Mouse (Mus musculus) kidney, postnatal 36 days (tissue): ENCODE measurements around the gene Lrrc32.

ENCODE experiments used
- DNase-seq, 2 experiments: peaks; one replicate each; pipeline ENCODE4 v3.0.0; 2021 to 2022; ENCODE audit warnings: mixed read lengths in 2 of 2

The Lrrc32 gene

DNA sequence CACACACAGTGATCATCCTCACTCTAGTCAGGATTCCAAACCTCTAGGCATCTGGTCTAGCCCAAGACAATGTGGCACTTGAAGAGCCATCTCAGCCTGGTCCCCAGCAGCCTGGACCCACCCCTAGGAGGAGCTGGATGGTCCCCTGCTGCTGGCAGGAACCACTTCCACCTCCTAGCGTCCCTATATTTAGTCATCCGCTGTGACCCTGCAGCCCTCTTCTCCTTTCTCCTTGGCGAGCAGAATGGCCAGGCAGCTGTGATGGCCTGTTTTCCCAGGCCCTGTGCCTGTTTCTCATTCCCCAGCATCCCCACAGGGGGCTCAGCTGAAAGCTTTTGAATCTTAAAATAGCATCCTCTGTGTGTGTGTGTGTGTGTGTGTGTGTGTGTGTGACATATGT, 59.8 kb downstream of the Lrrc32 start:
- DNase-seq = no peak

DNA sequence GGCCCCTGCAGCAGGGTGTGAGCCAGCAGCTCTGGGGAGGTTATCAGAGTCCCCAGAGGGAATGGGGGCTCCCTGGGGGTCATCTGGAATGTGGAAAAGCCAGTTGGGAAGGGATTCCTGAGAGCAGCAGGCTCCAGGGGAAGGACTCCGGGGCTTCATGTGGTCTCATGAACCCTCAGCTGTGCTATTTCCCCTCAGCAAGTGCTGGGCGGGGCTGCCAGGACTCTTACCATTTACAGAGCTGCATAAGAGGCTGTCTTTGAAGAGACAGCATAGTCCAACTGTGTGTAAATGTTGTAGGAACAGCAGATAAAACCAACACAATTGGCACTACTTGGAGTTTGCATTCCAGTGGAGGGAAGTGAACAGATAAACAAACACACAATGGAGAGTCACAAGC, 61.5 kb downstream of the Lrrc32 start:
- peak in 1 of 2 experiments; percentile 38 for DNase-seq

DNA sequence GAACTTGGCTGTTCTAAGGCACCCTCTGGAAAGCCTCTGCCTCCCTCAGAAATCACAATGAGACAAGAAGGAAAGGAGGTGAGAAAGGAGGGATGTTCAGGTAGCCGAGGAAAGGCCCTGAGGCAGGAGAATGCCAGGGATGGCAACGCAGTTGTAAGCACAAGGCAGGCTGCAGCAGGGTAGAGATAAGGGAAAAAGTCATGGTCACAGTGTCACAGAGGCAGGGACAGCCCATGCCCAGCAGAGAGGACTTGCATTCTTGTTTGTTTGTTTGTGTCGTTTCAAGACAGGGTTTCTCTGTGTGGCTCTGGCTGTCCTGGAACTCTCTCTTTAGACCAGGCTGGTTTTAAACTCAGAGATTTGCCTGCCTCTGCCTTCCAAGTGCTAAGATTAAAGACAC, 62.0 kb downstream of the Lrrc32 start:
- DNase-seq = no peak
